Mouse (Mus musculus) C2C12 (cell line): ENCODE data around the gene Serpina3m. TPM values are rescaled to one million over a fixed set of nuclear protein-coding genes. Genes with fewer than 3 reads are reported as not detected.
"Not testable (repeated sequence)": the region's sequence is repeated elsewhere in the genome, so short reads cannot be mapped to it uniquely, and the experiment has no call there.

Source experiments
- H3K27me3 ChIP-seq: one replicate; pipeline ENCODE4 v1.6.1; 2011; ENCODE audit not compliant: control insufficient read depth, insufficient read depth, insufficient read length
- H3K36me3 ChIP-seq: one replicate; pipeline ENCODE4 v1.6.1; 2011; ENCODE audit not compliant: control insufficient read depth, insufficient read depth
- H3K4me3 ChIP-seq: one replicate; pipeline ENCODE4 v1.5.1; 2011; ENCODE audit warnings: mild to moderate bottlenecking, control low read depth; ENCODE audit not compliant: poor library complexity, insufficient read depth, severe bottlenecking
- H3K79me2 ChIP-seq: one replicate; pipeline ENCODE4 v1.6.1; 2011; ENCODE audit not compliant: control insufficient read depth, insufficient read depth
- H3K79me3 ChIP-seq: one replicate; pipeline ENCODE4 v1.6.1; 2011; ENCODE audit warnings: low read depth, control low read depth
- H3ac ChIP-seq: one replicate; pipeline ENCODE3; 2011; ENCODE audit warnings: low read depth; ENCODE audit not compliant: control insufficient read depth, insufficient read length
- CEBPB ChIP-seq: IDR thresholded peaks from one replicate; pipeline ENCODE4 v1.6.1; 2011; ENCODE audit warnings: low read depth, mild to moderate bottlenecking, control low read depth, moderate library complexity
- CTCF ChIP-seq: IDR thresholded peaks from one replicate; pipeline ENCODE4 v1.5.1; 2011; ENCODE audit not compliant: control insufficient read depth, insufficient read depth, insufficient read length
- FOSL1 ChIP-seq: IDR thresholded peaks from one replicate; pipeline ENCODE4 v1.8.0; 2011; ENCODE audit warnings: mild to moderate bottlenecking, low read length; ENCODE audit not compliant: poor library complexity, insufficient read depth, severe bottlenecking
- MAX ChIP-seq: IDR thresholded peaks from one replicate; pipeline ENCODE4 v1.6.1; 2011; ENCODE audit warnings: mild to moderate bottlenecking, control low read depth
- MYOD1 ChIP-seq: IDR thresholded peaks from one replicate; pipeline ENCODE4 v1.6.1; 2011; ENCODE audit warnings: low read depth; ENCODE audit not compliant: control insufficient read depth, insufficient read length
- MYOG ChIP-seq: IDR thresholded peaks from one replicate; pipeline ENCODE4 v1.6.1; 2011; ENCODE audit not compliant: control insufficient read depth, insufficient read length; ENCODE audit errors: extremely low read depth
- USF1 ChIP-seq: IDR thresholded peaks from one replicate; pipeline ENCODE4 v1.6.1; 2011; ENCODE audit warnings: low read depth, mild to moderate bottlenecking, control low read depth, moderate library complexity
- polyA plus RNA-seq: library from polyadenylated mRNA; unstranded; fragments of >200 nt; fragmentation: generic; extraction: Trizol; gene quantifications from one replicate; pipeline ENCODE4 v1.2.1, GENCODE M21; 2012; ENCODE audit warnings: missing spikeins

Serpina3m gene
- polyA plus RNA-seq, 1 experiment, result not detected

DNA sequence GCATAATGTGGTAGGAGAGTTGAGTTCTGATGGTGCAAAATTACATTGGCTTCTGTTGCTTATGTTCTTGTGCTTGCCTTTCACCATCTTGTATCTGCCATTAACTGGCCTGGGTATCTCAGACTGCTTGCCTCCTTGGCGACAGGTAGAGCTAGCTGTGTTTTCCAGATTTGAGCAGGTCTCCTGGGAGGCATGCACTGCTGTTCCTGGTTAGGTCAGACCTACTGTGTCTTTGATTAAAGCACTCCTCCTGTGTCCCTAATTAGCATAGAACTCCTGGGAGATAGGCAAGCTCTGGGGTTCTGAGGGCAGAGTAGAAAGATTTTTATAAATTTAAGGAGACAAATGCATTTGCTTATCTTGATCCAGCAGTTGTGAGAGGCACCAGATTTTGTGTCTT is 6.6 kb upstream of the Serpina3m start:
- Histone ChIP-seq H3ac (no peak overlapping the region), H3K79me2 (no peaks in the 10 kb centered on the region), H3K4me3 (no peak overlapping the region), H3K36me3 (no peaks in the 10 kb centered on the region), H3K79me3 (no peaks in the 10 kb centered on the region), H3K27me3 (no peaks in the 10 kb centered on the region)
- TF ChIP-seq MYOG (no peak), USF1 (no peak), CTCF (no peak), MYOD1 (no peak)

- H3K27me3 ChIP-seq, H3ac ChIP-seq, H3K36me3 ChIP-seq: not testable (repeated sequence)
Observed at GRCm38 (mm10) chr12:104336873-104337272, 1.4 kb upstream of the Serpina3m start.

DNA sequence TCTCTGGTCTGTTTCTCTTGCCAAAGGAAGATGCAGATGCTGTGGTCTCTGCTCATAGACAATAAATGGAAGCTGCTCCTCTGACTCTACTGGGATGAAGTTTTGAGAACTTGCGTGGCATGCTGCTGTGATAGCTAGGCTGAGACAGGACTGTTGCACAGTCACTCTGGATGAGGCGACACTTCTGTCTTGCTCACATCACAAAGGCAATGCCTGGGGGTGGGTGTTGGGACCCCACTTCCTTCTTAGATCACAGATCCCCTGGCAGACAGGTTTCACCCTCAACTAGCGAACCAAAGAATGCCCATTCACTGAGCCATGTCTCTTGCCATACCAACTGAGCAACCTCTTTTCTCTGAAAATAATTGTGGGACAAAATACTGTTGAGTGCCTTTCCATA is 419 bp downstream of the Serpina3m start:
- Histone ChIP-seq H3K79me3 (no peaks in the 10 kb centered on the region), H3K79me2 (no peaks in the 10 kb centered on the region), H3ac (no peak overlapping the region), H3K27me3 (no peaks in the 10 kb centered on the region), H3K36me3 (no peaks in the 10 kb centered on the region), H3K4me3 (no peak overlapping the region)
- TF ChIP-seq CTCF (no peak), FOSL1 (no peak), CEBPB (no peak), MAX (no peak), USF1 (no peak)

More at GRCm38 (mm10) chr12:104336873-104337272, 1.4 kb upstream of the Serpina3m start:
- H3K4me3 ChIP-seq, H3K79me3 ChIP-seq, H3K79me2 ChIP-seq: not testable (repeated sequence)

DNA sequence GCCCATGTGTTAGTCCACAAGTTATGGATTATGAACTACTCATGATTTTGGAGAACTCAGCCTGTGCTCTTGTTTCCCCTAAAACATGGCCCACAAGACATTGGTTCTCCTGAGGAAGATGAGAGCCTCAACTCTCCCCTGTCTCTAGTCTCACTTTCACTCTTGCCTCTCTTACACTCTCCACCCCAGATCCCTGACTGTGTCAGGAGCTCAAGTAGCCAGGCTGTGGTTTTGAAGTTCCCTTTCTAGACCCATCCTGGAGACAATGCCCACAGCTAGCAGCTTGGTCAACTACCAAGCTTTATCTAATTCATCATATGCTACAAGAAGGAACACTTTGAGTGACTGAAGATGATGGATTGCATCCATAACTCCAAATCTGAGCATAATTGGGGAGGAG is 4.2 kb downstream of the Serpina3m start:
- not testable (repeated sequence) for H3ac ChIP-seq, H3K79me2 ChIP-seq, H3K4me3 ChIP-seq, H3K79me3 ChIP-seq, H3K36me3 ChIP-seq, H3K27me3 ChIP-seq

DNA sequence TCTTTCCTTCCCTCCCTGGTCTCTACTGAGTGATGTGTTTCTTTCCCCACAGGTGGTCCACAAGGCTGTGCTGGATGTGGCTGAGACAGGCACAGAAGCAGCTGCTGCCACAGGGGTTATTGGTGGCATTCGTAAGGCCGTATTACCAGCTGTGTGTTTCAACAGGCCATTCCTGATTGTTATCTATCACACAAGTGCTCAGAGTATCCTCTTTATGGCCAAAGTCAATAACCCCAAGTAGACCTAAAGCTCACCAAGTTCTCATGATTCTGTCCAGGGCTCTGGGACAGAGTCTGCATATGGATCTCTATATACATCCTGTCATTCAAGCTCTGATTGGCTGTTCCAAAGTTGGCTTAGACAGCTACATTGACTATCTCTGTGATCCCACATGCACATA is 6.9 kb downstream of the Serpina3m start:
- Histone ChIP-seq H3K4me3 (no peak overlapping the region), H3K79me2 (no peaks in the 10 kb centered on the region)

DNA sequence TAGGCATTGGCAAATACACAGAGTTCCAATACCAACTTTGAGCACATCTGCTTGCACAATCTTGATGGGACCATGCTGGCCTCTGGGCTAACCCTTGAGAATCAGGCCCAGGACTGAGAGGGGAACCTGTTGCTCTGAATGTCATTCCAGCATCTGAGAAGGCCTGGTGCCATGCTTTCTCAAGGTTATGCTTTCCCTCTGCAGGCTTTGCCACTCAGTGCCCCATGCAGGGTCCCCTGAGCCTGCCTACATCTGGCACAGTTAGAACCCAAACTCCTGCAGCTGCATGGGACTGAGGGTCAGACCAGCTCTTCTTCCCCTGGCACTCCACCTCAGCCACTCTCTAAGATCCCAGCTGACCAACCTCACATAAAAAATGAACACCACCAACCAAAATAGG is 7.4 kb downstream of the Serpina3m start:
- TF ChIP-seq MAX, result no peak
- no peak for TF ChIP-seq FOSL1
- no peak for TF ChIP-seq USF1
- TF ChIP-seq MYOG, result no peak
- TF ChIP-seq CTCF, result no peak
- no peak for TF ChIP-seq MYOD1
- TF ChIP-seq CEBPB, result no peak
- Histone ChIP-seq H3K79me2 (no peaks in the 10 kb centered on the region), H3K4me3 (no peak overlapping the region), H3K79me3 (no peaks in the 10 kb centered on the region), H3K36me3 (no peaks in the 10 kb centered on the region), H3K27me3 (no peaks in the 10 kb centered on the region), H3ac (no peak overlapping the region)

More for the DNA sequence above, 6.9 kb downstream of the Serpina3m start:
- Histone ChIP-seq H3ac (no peak overlapping the region), H3K36me3 (no peaks in the 10 kb centered on the region), H3K27me3 (no peaks in the 10 kb centered on the region), H3K79me3 (no peaks in the 10 kb centered on the region)
- TF ChIP-seq FOSL1 (no peak), USF1 (no peak), MYOG (no peak), MYOD1 (no peak), CEBPB (no peak), MAX (no peak), CTCF (no peak)

- no peaks in the 10 kb centered on the region for H3K27me3 ChIP-seq
- TF ChIP-seq FOSL1, result no peak
- no peak for TF ChIP-seq CEBPB
- TF ChIP-seq CTCF, result no peak
- TF ChIP-seq MAX, result no peak
- TF ChIP-seq MYOD1, result no peak
- TF ChIP-seq USF1, result no peak
- no peak for TF ChIP-seq MYOG
- H3ac ChIP-seq, result no peak overlapping the region
- no peaks in the 10 kb centered on the region for H3K36me3 ChIP-seq
- no peaks in the 10 kb centered on the region for H3K79me3 ChIP-seq
- no peak overlapping the region for H3K4me3 ChIP-seq
- H3K79me2 ChIP-seq, result no peaks in the 10 kb centered on the region
Observed at GRCm38 (mm10) chr12:104347091-104347490, 8.8 kb downstream of the Serpina3m start.
